Mouse (Mus musculus): ENCODE measurements around the gene Oaz1. TPM values are rescaled to one million over a fixed set of nuclear protein-coding genes. Genes with fewer than 3 reads are reported as not detected.

Oaz1 gene
- 100 to 1,000 TPM; 579 to 691 TPM for total RNA-seq (2021)
- long read RNA-seq, experiment 1, partial matches to known transcripts = 8 of 1,360 reads
- long read RNA-seq, experiment 1, other reads (novel, unspliced or antisense) = 1,352 of 1,360 reads
- long read RNA-seq, experiment 2, partial matches to known transcripts = 14 of 1,764 reads
- long read RNA-seq, experiment 2, other reads (novel, unspliced or antisense) = 1,750 of 1,764 reads

GRCm38 (mm10) chr10:80826151-80827062 lies at the start of gene Oaz1:
Gene Oaz1, plus strand, starts transcription at chr10:80826656.
- intact Hi-C loops (cut with DNase I) = loop anchor here (10.0 kb wide), 1 partner anchor 168 kb away; no protein-coding TSS in a partner anchor
- H3K27ac ChIP-seq = peak within 1 kb of the TSS; percentile 98
- peak; percentile 98 for DNase-seq
- H3K4me3 ChIP-seq = peak within 1 kb of the TSS; percentile 94
- TF ChIP-seq CTCF (IDR thresholded peaks at IDR 0.05) = no peak

- no peak overlapping the region for H3K4me3 ChIP-seq
- no peak for DNase-seq
- intact Hi-C loops (cut with DNase I) = no loop called here
- peak overlapping the region; percentile 88; the same call in 1 of the 2 replicates for H3K27ac ChIP-seq
- TF ChIP-seq CTCF (IDR thresholded peaks at IDR 0.05) = no peak
These were observed 49.3 kb upstream of the Oaz1 start for GRCm38 (mm10) chr10:80777123-80777522.

GRCm38 (mm10) chr10:80779565-80779964 lies 46.9 kb upstream of the Oaz1 start:
- Histone ChIP-seq H3K27ac (no peak overlapping the region), H3K4me3 (no peak overlapping the region)
- intact Hi-C loops (cut with DNase I) = no loop called here
- no peak for DNase-seq
- no peak for TF ChIP-seq CTCF (IDR thresholded peaks at IDR 0.05)

GRCm38 (mm10) chr10:80784302-80784701 lies 42.2 kb upstream of the Oaz1 start:
- H3K27ac ChIP-seq = peak overlapping the region; percentile 69
- DNase-seq = no peak
- intact Hi-C loops (cut with DNase I) = no loop called here
- no peak for TF ChIP-seq CTCF (IDR thresholded peaks at IDR 0.05)
- H3K4me3 ChIP-seq = no peak overlapping the region

- no peak for TF ChIP-seq CTCF (IDR thresholded peaks at IDR 0.05)
- Histone ChIP-seq H3K4me3 (no peak overlapping the region), H3K27ac (peak overlapping the region; percentile 69)
- intact Hi-C loops (cut with DNase I) = no loop called here
- peak; percentile 53 for DNase-seq
These were observed 41.6 kb upstream of the Oaz1 start for GRCm38 (mm10) chr10:80784871-80785270.

- TF ChIP-seq CTCF (IDR thresholded peaks at IDR 0.05) = no peak
- H3K27ac ChIP-seq = peak overlapping the region; percentile 69; the same call in 1 of the 2 replicates
These were observed 40.5 kb upstream of the Oaz1 start for GRCm38 (mm10) chr10:80785963-80786362.

GRCm38 (mm10) chr10:80787517-80787916 lies 38.9 kb upstream of the Oaz1 start:
- no peak for DNase-seq
- H3K27ac ChIP-seq = no peak overlapping the region
- no peak overlapping the region for H3K4me3 ChIP-seq
- no peak for TF ChIP-seq CTCF (IDR thresholded peaks at IDR 0.05)
- intact Hi-C loops (cut with DNase I) = no loop called here

More at GRCm38 (mm10) chr10:80785963-80786362, 40.5 kb upstream of the Oaz1 start:
- H3K4me3 ChIP-seq = no peak overlapping the region
- no peak for DNase-seq
- intact Hi-C loops (cut with DNase I) = no loop called here

- no peak for DNase-seq
- intact Hi-C loops (cut with DNase I) = no loop called here
- H3K4me3 ChIP-seq = no peak overlapping the region
- no peak overlapping the region for H3K27ac ChIP-seq
- TF ChIP-seq CTCF (IDR thresholded peaks at IDR 0.05) = no peak
These were observed 35.6 kb upstream of the Oaz1 start for GRCm38 (mm10) chr10:80790761-80791404.

- H3K4me3 ChIP-seq = no peak overlapping the region
- TF ChIP-seq CTCF (IDR thresholded peaks at IDR 0.05) = no peak
- DNase-seq = no peak
- H3K27ac ChIP-seq = peak overlapping the region; percentile 6; the same call in 1 of the 2 replicates
- intact Hi-C loops (cut with DNase I) = no loop called here
These were observed 34.8 kb upstream of the Oaz1 start for GRCm38 (mm10) chr10:80791476-80792174.

GRCm38 (mm10) chr10:80792175-80793032 lies 34.1 kb upstream of the Oaz1 start:
- H3K27ac ChIP-seq = peak overlapping the region; percentile 28; the same call in 1 of the 2 replicates
- no peak for TF ChIP-seq CTCF (IDR thresholded peaks at IDR 0.05)
- no peak overlapping the region for H3K4me3 ChIP-seq
- intact Hi-C loops (cut with DNase I) = no loop called here
- no peak for DNase-seq

GRCm38 (mm10) chr10:80793033-80793784 lies 33.2 kb upstream of the Oaz1 start:
- TF ChIP-seq CTCF (IDR thresholded peaks at IDR 0.05) = no peak
- peak; percentile 64 for DNase-seq
- intact Hi-C loops (cut with DNase I) = no loop called here
- H3K27ac ChIP-seq = peak overlapping the region; percentile 28; the same call in 1 of the 2 replicates
- no peak overlapping the region for H3K4me3 ChIP-seq

Measured in gastrocnemius, adult 2 months (tissue).